Mouse (Mus musculus) A20 (cell line): ENCODE results near the gene Timm44.
A peak's percentile ranks its signal among the peaks of the same experiment; 100 is the strongest.

Experiments
- DNase-seq: peaks from one replicate; pipeline ENCODE4 v3.0.0-alpha.2; 2011; ENCODE audit warnings: low read depth, low spot score

Gene Timm44

DNA sequence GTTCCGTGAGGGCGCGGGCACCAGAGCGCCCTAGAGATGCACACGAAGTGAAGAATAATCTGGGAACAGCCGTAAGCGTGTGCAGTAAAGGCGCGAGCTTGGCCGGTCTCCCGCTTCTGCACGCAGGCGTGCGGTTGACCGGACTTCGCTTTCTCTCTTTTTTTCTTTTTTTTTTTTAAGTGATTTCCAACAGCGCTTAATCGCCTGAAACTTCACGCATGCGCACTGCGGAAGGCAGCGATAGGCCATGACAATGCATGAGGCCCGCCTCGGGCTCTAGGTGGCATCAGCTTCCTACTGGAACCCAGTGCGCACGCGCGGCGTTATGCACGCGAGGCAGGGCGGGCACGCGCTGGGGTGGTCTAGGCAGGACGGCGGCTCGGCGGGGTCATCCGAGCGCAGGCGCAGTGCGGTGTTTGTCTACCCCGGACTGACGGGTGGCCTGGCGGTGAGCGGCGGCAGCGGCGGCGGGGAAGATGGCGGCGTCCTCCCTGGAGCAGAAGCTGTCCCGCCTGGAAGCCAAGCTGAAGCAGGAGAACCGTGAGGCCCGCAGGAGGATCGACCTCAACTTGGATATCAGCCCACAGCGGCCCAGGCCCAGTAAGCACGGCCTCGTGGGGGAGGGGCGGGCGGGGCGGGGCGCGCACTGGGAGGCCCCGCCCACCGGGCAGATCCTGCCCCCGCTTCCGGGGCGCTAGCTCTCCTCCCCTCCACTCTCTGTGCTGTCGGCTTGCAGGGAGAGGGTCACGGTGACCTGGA is 37.1 kb downstream of the Timm44 start, which contains the start of the genes Map2k7 and Gm49320:
TSS of gene Map2k7 (plus strand) at position 307 of the 759 bp plus-strand sequence.
TSS of gene Gm49320 (plus strand) at position 432 of the 759 bp plus-strand sequence.
- DNase-seq, result peak; percentile 99

DNA sequence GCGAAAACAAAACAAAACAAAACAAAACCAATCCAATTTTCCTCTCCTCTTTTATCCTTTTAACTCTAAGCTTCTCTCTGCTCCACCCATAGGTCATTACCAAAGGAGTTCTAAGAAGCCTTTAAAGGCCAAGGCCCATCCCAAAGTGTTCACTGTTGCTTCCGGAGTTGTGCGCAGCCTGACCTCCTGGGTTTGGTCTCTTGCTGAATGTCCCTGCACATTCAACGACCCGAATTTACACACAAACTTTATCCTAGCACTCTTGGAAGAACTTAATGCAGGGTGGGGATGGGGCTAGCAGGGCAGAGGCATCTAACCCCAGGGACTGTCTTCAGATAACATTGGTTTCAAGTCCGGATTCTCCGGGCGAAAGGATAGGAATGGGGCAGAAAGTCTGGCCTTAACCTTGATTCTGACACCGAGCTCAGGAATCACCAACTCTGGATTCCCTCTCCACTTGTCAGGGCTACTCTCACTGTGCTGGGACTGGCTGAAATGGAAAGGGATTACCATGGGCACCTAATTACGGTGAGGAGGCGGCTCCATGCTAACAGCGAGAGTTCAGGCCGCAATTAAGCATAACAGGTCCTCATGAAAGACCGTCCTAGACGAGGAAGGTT is 37.8 kb downstream of the Timm44 start:
- DNase-seq, result peak; percentile 78

DNA sequence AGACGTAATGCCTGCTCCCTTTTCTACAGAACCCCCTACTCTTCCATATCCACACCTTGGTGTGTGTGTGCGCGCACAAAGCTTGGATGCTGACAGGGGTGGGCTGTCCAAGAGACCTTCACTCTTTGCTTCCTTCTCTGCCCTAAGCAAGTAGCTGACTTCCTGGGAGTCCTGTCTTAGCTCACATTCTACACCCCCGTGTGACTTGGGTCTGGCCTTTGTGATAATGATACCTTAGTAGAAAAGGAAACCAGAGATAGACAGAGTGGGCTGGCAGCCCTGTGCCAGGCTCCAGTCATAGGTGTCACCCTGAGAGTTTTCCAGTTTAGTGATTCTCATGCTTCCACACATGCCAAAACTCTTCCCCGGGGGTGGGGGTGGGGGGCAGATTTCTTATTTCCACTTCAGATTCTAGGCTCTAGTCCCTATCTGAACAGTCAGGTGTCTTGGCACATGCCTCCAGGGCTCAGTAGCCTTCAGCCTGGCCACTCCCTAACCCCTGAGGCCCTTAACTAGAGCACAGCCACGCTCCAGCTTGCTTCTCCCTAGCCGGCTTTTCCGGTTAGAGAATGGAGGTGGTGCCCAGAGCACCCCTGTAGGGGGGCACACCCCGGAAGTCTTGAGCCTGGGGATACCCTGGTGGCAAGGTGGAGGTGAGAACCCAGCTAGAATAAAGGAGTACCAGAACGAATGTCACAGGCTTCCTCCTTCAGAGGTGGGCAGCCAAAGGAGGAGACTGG is 44.9 kb downstream of the Timm44 start:
- no peak for DNase-seq

DNA sequence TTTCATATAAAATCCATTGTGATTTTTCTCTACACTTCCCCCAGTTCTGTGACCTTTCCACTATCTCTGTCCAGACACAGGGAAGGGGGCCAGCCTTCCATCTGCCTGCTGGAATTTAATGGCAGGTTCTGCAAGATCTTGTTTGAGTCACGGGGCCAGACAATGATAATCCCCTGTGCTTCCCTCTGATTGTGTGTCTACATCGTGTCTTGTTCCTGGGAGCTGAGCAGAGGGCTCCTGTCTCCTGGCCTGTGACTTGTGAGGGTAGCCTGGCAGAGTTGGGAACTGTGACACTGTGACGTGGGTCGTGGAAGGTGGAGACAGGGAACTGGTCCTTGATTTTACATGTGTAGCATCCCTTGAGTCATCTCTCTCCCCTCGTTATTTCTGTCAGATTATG is 45.9 kb downstream of the Timm44 start:
- DNase-seq, result no peak

DNA sequence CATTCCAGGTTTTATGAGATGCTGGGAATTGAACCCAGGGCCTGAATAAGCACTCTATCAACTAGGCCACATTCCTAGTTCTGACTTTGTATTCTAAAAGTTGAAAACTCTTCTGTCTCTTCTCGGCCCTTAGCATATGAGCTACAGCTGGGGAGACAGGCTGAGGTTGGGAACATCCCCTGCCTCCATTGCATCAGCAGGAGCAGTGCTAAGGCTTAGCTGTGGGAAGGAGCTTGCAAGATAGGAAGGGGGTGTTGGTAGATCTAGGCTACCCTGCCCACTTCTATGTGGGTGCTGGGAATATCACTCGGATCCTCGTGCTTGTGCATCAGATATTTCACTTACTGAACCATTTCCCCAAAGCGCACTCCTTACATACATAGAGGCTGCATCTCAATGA is 47.8 kb downstream of the Timm44 start:
- no peak for DNase-seq

DNA sequence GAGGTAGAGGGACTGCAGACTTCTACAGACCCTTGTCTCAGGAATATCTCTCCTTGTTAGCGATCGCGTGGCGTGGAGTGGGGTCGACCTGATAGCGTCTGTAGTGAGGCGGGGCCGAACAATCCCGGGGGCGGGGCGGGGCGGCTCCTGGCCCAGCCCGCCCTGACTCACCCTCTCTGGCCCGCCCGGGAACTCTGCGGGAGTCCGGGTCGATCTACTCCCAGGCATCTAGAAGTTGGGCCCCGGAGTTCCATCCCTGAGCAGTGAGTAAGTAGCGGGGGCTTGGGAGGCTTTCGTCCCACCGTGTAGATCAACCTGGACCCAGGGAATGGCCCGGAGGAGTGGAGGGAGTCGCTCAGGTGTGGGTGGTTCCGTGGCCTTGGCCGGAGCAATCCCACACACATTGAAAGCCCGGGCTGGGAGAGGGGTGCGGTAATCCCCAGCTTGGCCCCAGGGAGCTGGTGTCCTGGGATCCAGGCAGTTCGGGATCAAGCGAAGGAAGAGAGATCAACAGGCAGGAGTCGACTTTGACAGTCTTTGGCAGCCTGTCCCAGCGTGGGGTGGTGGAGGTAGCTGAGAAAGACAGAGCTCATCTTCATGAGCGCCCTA is 48.9 kb downstream of the Timm44 start, which contains the start of gene Lrrc8e:
TSS of gene Lrrc8e (plus strand) at position 89 of the 609 bp plus-strand sequence.
- DNase-seq, result no peak

DNA sequence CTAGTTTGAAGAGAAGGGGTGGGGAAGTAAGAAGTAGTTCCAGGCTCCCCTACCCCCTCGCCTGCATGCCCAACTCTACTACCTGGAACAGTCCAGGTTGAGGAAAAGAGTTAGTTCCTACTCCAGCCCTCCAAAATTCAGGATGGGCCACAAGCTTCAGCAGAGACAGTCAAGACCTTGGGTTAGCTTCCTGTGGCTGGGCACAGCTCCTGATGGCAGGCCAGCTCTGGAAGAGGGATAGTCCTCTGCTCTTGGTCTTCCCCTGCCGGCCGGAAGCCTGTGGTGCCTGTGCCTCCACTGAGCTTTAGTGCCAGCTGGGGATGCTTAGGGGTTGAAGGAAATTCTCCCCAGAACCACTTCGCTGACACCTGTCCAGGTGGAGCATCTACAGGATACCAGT is 49.4 kb downstream of the Timm44 start:
- DNase-seq, result no peak

DNA sequence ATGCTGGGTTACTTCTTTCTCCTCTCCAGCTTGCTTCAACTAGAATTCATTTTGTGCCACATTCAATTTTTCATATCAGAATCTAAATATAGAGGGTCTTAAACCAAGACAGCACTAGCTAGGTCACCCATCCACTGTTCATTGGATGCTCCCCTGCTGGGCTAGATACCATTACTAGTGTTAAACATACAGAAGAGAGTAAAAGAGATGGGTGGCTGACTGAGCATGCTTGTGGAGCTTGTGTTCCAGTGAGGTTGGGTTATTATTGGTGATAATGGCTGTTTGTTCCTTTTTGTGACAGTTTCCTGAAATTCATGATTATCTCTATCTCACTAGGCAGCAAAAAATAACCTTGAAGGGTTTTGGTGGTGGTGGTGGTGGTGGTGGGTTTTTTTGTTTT is 53.7 kb downstream of the Timm44 start:
- DNase-seq, result no peak

DNA sequence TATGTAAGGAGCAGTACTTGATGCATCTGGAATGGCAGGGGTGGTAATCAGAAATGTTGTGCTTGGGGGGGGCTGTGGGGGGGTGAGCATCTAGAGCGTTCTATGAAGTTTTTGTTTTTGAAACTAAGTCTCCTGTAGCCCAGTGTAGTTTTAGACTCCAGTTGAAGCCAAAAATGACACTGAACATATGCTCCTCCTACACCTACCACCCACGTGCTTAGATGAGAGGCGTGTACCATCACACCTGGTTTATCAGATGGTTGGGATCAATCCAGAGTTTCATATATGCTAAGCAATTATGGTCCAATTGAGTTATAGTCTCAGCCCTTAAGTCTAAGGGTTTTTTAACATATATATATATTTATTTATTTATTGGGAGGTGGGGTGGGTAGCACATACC is 56.1 kb downstream of the Timm44 start:
- DNase-seq, result no peak

DNA sequence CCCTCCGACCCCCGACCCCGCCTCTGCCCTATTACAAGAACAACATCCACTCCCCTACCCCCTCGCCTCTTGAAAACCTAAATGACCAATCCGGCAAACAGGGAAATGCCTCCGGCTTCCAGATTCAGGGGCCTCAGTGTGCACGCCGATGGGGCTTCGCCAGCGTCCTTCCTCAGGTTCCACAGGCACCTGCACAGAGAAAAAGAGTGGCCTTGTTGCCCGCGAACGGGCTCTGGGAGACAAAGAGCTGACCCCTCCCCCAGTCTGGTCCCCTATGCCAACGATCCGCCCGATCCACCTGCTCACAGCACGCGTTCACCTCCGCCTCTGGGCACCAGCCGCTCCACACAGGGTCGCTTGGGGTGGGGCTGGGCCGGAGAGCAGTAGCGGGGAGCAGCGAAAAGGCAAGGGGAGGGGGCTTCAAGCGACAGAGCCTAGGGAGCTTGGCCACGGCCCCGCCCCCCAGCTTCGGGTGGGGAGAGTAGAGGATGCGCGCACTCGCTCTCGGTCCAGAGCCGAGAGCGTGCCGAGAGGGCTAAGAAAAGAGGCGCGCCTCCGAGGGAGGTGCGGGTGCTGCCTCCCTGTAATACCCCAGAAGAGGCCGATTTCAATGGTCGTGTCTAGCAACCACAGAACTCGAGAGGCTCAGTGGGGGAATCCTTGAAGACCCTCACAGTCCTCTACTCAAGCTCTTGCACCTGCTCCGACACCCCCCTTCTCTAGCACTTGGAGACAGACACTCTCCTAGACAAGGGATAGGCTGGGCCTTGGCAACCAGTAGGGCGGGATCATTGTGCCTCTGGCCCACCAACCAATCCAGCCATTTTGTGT is 58.7 kb downstream of the Timm44 start, which contains the start of gene Prr36:
TSS of gene Prr36 (minus strand) at position 669 of the 831 bp plus-strand sequence.
- no peak for DNase-seq

DNA sequence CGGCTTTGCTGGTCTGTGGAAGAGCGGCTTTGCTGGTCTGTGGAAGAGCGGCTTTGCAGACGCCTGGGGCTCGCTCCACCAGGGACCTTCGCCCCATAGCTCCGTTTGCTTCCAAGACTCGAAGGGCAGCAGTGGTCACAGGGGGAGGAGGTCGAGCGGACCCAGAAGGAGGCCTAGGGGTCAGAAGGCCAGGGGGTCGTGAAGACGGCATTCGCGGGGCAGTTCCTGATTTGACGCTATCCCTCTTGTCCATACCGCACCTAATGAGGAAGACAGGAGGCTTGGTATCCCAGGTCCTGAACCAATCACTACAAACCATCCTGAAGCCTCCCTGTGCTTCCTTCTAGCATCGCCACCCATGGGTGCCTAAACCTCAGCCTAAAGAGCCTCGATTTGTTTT is 59.4 kb downstream of the Timm44 start:
- no peak for DNase-seq

DNA sequence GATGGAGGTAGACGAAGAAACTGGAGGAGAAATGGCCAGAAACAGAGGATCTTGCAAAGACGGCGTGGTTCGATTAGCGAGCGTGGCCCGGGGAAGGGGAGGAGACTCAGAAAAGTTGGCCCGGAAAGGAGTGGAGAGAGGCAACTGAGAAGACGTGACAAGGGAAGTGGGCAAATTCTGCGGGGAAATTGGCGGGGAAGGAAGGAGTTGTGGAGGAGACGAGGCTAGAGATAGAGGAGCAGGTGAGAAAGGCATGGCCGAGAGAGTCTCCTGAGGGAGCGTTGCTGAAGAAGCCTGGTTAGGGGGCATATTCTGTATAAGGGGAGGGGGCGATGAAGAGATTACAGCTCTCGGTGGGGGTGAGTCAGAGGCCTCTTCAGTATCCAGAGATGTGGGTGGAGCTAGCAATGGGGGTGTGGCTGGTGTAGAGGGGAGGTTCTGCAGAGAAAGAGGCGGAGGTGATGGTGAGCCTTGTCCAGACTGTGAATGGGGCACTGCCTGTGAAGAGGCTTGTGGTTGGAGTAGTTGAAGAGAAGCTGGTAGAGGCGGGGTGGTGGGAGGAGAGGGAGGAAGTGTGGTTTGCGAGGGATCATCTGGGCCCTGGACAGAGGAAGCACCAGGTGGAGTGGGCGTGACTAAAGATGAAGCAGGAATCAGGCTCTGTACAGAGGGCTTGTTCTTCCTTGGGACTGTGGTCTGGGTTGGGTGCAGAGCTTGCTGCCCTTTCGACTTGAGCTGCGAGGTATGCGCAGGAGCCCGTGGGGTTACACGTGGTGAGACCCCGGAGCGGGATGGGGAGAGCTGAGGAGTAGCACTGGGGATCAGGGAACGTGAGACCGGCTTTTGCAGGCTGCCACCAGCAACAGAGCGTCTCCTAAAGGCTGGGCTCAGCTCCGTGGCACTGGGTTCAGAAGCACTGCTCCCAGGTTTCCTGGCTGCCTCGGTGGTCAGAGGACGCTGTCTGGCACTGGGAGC is 61.4 kb downstream of the Timm44 start:
- peak; percentile 83 for DNase-seq

DNA sequence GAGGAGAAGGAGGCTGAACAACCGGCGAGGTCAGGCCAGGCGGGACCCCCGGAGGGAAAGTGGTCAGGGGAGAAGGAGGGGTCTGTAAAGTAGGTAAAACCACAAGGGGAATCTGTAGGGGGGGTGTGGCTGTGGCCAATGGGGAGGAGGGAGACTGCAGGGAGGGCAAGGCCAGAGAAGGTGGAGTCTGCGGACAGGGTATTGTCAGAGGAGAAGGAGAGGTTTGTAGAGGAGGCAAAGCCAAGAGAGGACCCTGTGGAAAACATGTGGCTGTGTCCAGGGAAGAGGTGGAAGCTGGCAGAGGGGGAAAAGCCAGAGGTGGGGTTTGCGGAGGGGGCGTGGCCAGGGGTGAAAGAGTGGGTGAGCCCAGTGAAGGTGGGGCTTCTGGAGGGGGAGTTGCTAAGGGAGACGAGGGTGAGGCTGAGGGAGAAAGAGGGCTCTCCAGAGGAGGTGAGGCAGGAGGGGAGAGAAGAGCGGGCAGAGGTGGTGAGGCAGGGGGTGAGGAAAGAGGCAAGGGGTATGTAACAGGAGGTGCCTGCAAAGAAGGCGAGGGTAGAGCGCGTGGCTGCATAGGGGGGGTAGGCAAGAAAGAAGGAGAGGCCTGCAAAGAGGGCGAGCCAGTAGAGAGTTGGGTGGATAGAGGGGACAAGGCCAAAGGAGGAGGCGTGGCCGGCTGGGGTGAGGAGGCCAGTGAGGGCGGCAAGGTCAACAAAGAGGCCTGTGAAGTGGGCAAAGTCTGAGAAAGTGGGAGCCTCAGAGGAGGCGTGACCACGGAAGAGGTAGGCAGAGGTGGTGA is 62.3 kb downstream of the Timm44 start:
- peak; percentile 82 for DNase-seq

DNA sequence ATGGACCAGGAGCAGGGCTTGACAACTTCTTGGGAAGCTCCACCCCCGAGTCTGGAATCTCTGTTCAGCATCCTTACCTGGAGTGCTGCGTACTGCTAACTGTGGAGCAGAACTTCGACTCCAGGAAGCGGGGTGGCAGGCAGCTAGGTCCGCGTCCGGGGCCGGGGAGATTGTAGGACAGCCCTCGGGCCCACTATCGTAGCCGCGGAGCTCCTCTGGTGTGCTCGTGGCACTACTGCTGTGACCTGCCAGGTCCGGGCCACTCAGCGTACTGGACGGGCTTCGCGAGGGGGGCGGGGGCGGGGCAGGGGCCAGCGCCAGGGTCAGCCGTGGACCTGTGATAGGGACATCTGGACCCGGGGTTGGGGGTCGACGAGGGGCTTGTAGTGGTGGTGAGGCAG is 62.9 kb downstream of the Timm44 start:
- DNase-seq, result peak; percentile 31

DNA sequence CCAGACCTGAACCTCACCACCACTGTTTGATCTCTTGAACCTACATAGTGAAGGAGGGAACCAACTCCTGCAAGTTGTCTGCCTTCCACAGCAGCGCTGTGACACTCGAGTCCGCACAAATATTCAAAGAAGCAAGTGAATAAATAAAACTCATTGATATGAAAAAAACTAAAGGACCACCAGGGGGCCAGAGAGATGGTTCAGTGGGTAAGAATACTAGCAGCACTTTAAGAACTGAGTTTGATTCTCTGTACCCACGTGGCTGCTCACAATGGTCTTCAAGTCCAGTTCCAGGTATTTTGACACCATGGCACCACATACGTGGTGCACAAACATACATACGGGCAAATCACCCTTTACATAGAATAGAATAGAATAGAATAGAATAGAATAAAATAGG is 64.6 kb downstream of the Timm44 start:
- peak; percentile 16 for DNase-seq
